In the genomic region with DNA sequence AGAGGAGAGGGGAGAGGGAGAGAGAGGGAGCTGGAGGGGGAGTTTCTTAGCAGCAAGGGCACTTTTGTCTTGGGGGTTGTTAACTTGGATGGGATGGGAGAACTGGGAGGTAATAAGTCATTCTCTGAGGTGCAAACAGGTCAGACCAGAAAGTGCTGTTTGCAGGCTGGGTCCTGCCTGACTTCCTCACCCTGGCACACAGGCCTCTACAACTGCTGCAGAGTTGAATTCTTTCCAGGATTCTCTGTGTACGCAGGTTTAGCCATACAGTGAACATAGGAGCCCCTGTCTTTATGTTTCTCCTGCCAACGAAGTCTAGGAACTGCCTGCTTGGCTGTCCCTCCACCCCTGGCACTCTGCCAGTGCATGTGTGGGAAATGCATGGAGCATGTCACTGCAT, we compare ENCODE assay signal across 12 mouse cellular contexts. TPM values are rescaled to one million over a fixed set of nuclear protein-coding genes. Genes with fewer than 3 reads are reported as not detected.
DNase-seq lines count a peak whose midpoint lies in the region; ATAC-seq and TF ChIP-seq lines count a peak whose summit lies in the region.
"Not testable (repeated sequence)": the region's sequence is repeated elsewhere in the genome, so short reads cannot be mapped to it uniquely, and the experiment has no call there.
"Had no signal": no experiment of that assay in that cellular context is flagged by ENCODE, and none has a peak within 500 bp of the region (broad histone marks: within the 10 kb centered on the region; RNA-seq: fewer than 3 reads in every experiment).

No protein-coding gene starts in this region.

- H3K36me3 ChIP-seq in embryonic facial prominence, embryonic 14.5 days (ENCODE audit: control insufficient read depth, insufficient read depth, low read length); lung, embryonic 14.5 days (ENCODE audit: insufficient read depth); lung, embryonic 16.5 days (ENCODE audit: control insufficient read depth, insufficient read depth, low read length); stomach, embryonic 14.5 days (ENCODE audit: control insufficient read depth, insufficient read depth, low read length); stomach, embryonic 16.5 days (ENCODE audit: control insufficient read depth, insufficient read depth, low read length); stomach, postnatal 0 days (ENCODE audit: control insufficient read depth, insufficient read depth, low read length): not testable (repeated sequence)

- H3K4me3 ChIP-seq in embryonic facial prominence, embryonic 14.5 days (ENCODE audit: low read depth, low read length); lung, embryonic 14.5 days (ENCODE audit: low read depth, low read length); lung, embryonic 16.5 days (ENCODE audit: low read length); stomach, embryonic 14.5 days (ENCODE audit: low read depth, low read length); stomach, embryonic 16.5 days (replicated peaks; ENCODE audit: low read length); stomach, postnatal 0 days (ENCODE audit: low read depth, low read length): not testable (repeated sequence)

- ATAC-seq in embryonic facial prominence, embryonic 14.5 days (ENCODE audit: low read depth) = peak; percentile 84
- ATAC-seq in lung, embryonic 14.5 days (ENCODE audit: insufficient read depth) = peak; percentile 74
- 0 out of 2 replicates have a peak, but pooled peaks have one; percentile 20 for ATAC-seq in lung, embryonic 16.5 days (ENCODE audit: low read depth)
- ATAC-seq in stomach, embryonic 14.5 days (ENCODE audit: insufficient number of reproducible peaks, insufficient read depth, low FRiP score, low read depth) = peak; percentile 23; the same call in 1 of the 2 replicates
- peak; percentile 79; the same call in 1 of the 2 replicates for ATAC-seq in stomach, embryonic 16.5 days (ENCODE audit: insufficient read depth, low FRiP score)
- peak; percentile 71; the same call in 1 of the 2 replicates for ATAC-seq in stomach, postnatal 0 days (ENCODE audit: low FRiP score, low TSS enrichment)

- H3K9me3 ChIP-seq in embryonic facial prominence, embryonic 14.5 days (ENCODE audit: control insufficient read depth, low read length); lung, embryonic 14.5 days (ENCODE audit: low read depth, low read length); lung, embryonic 16.5 days (ENCODE audit: control insufficient read depth, low read length); stomach, embryonic 14.5 days (ENCODE audit: control insufficient read depth, low read depth, low read length); stomach, embryonic 16.5 days (replicated peaks; ENCODE audit: control insufficient read depth, low read length); stomach, postnatal 0 days (ENCODE audit: control insufficient read depth, low read length): not testable (repeated sequence)

- DNase-seq in embryonic facial prominence, embryonic 14.5 days (ENCODE audit: low spot score); lung, embryonic 14.5 days; stomach, postnatal 0 days (ENCODE audit: low spot score): not testable (repeated sequence)

- H3K9ac ChIP-seq in embryonic facial prominence, embryonic 14.5 days (ENCODE audit: low read depth, low read length); lung, embryonic 14.5 days; lung, embryonic 16.5 days (ENCODE audit: low read length); stomach, embryonic 14.5 days (replicated peaks; ENCODE audit: low read depth, low read length); stomach, embryonic 16.5 days (ENCODE audit: low read length); stomach, postnatal 0 days (ENCODE audit: low read length): not testable (repeated sequence)

- H3K27ac ChIP-seq in embryonic facial prominence, embryonic 14.5 days (replicated peaks; ENCODE audit: low read depth, low read length); lung, embryonic 14.5 days (ENCODE audit: low read depth); lung, embryonic 16.5 days (ENCODE audit: low read length); stomach, embryonic 14.5 days (ENCODE audit: low read length); stomach, embryonic 16.5 days (ENCODE audit: low read length); stomach, postnatal 0 days (replicated peaks): not testable (repeated sequence)

- WGBS in embryonic facial prominence, embryonic 14.5 days = no CpG with 5 or more reads among the region's 2 CpGs
- no CpG with 5 or more reads among the region's 2 CpGs for WGBS in lung, embryonic 14.5 days
- WGBS in lung, embryonic 16.5 days = no CpG with 5 or more reads among the region's 2 CpGs
- no CpG with 5 or more reads among the region's 2 CpGs for WGBS in stomach, embryonic 14.5 days
- no CpG with 5 or more reads among the region's 2 CpGs for WGBS in stomach, embryonic 16.5 days
- WGBS in stomach, postnatal 0 days = no CpG with 5 or more reads among the region's 2 CpGs

- H3K4me1 ChIP-seq in embryonic facial prominence, embryonic 14.5 days (ENCODE audit: control insufficient read depth, insufficient read depth, low read length); lung, embryonic 14.5 days (ENCODE audit: insufficient read depth); lung, embryonic 16.5 days (replicated peaks; ENCODE audit: control insufficient read depth, insufficient read depth, low read length); stomach, embryonic 14.5 days (ENCODE audit: control insufficient read depth, insufficient read depth, low read length); stomach, embryonic 16.5 days (ENCODE audit: control insufficient read depth, insufficient read depth, low read length); stomach, postnatal 0 days (replicated peaks; ENCODE audit: control insufficient read depth, insufficient read depth): not testable (repeated sequence)

- TF ChIP-seq CTCF in lung, embryonic 14.5 days (IDR thresholded peaks at IDR 0.05; ENCODE audit: low read depth); stomach, postnatal 0 days (IDR thresholded peaks at IDR 0.05; ENCODE audit: low read depth): not testable (repeated sequence)

- not testable (repeated sequence) for H3K4me2 ChIP-seq in embryonic facial prominence, embryonic 14.5 days (ENCODE audit: low read depth, low read length); lung, embryonic 14.5 days; lung, embryonic 16.5 days (ENCODE audit: low read depth, low read length); stomach, embryonic 14.5 days (replicated peaks; ENCODE audit: low read depth, low read length); stomach, embryonic 16.5 days (ENCODE audit: low read depth, low read length); stomach, postnatal 0 days (replicated peaks; ENCODE audit: low read depth)

- H3K27me3 ChIP-seq in embryonic facial prominence, embryonic 14.5 days (replicated peaks; ENCODE audit: control insufficient read depth, insufficient read depth, low read length); lung, embryonic 14.5 days (ENCODE audit: insufficient read depth, low read length); lung, embryonic 16.5 days (ENCODE audit: control insufficient read depth, insufficient read depth, low read depth, low read length); stomach, embryonic 14.5 days (ENCODE audit: control insufficient read depth, insufficient read depth, low read length); stomach, embryonic 16.5 days (ENCODE audit: control insufficient read depth, insufficient read depth, low read length); stomach, postnatal 0 days (ENCODE audit: control insufficient read depth, insufficient read depth, low read length): not testable (repeated sequence)

- not testable (repeated sequence) for TF ChIP-seq EP300 in stomach, postnatal 0 days (optimal IDR thresholded peaks at IDR 0.05)

RNA-seq across cellular contexts. Expression of a gene that starts 28.9 kb away (rescaled TPM):
- polyA plus RNA-seq in embryonic facial prominence, embryonic 14.5 days (2014; fragmentation: Nextera tagmentation; extraction: Ambion mirVana) = 0.17 TPM in 1 of 2 replicates, not detected in the other
- 2.9 TPM in 1 of 2 replicates, not detected in the other for polyA plus RNA-seq in lung, embryonic 14.5 days (2014; fragmentation: Nextera tagmentation; extraction: Ambion mirVana)
- polyA plus RNA-seq in lung, embryonic 16.5 days (2015; fragmentation: Nextera tagmentation; extraction: Ambion mirVana) = 1.3 TPM in 1 of 2 replicates, not detected in the other
- polyA plus RNA-seq in stomach, embryonic 14.5 days (2014; fragmentation: Nextera tagmentation; extraction: Ambion mirVana) = 2.1 and 2.2 TPM in 2 replicates
- 0.96 and 2.2 TPM in 2 replicates for polyA plus RNA-seq in stomach, embryonic 16.5 days (2015; fragmentation: Nextera tagmentation; extraction: Ambion mirVana)
- 0.67 TPM in 1 of 2 replicates, not detected in the other for polyA plus RNA-seq in stomach, postnatal 0 days (2015; fragmentation: Nextera tagmentation; extraction: Ambion mirVana)
- polyA plus RNA-seq: activated CD4-positive, CD25-positive, alpha-beta regulatory T cell, adult 4 months; brain, embryonic 14.5 days; C2C12; CD4-positive, CD25-positive, alpha-beta regulatory T cell, adult 4 months; G1E; Patski had no signal

RNA-seq across cellular contexts. Expression of a gene that starts 35.2 kb away (rescaled TPM):
- polyA plus RNA-seq in embryonic facial prominence, embryonic 14.5 days (2014; fragmentation: Nextera tagmentation; extraction: Ambion mirVana) = 36.4 and 47.6 TPM in 2 replicates
- 24.1 and 30.4 TPM in 2 replicates for polyA plus RNA-seq in lung, embryonic 14.5 days (2014; fragmentation: Nextera tagmentation; extraction: Ambion mirVana)
- polyA plus RNA-seq in lung, embryonic 16.5 days (2015; fragmentation: Nextera tagmentation; extraction: Ambion mirVana) = 88.7 and 100 TPM in 2 replicates
- 34.9 and 43.0 TPM in 2 replicates for polyA plus RNA-seq in stomach, embryonic 14.5 days (2014; fragmentation: Nextera tagmentation; extraction: Ambion mirVana)
- polyA plus RNA-seq in stomach, embryonic 16.5 days (2015; fragmentation: Nextera tagmentation; extraction: Ambion mirVana) = 53.2 and 61.1 TPM in 2 replicates
- 97.2 and 127 TPM in 2 replicates for polyA plus RNA-seq in stomach, postnatal 0 days (2015; fragmentation: Nextera tagmentation; extraction: Ambion mirVana)
- polyA plus RNA-seq: activated CD4-positive, CD25-positive, alpha-beta regulatory T cell, adult 4 months; CD4-positive, CD25-positive, alpha-beta regulatory T cell, adult 4 months; G1E; Patski had no signal

RNA-seq across cellular contexts. Expression of a gene that starts 59.7 kb away (rescaled TPM):
- 29.8 and 31.2 TPM in 2 replicates for polyA plus RNA-seq in embryonic facial prominence, embryonic 14.5 days (2014; fragmentation: Nextera tagmentation; extraction: Ambion mirVana)
- 23.6 and 24.2 TPM in 2 replicates for polyA plus RNA-seq in lung, embryonic 14.5 days (2014; fragmentation: Nextera tagmentation; extraction: Ambion mirVana)
- 33.1 and 46.1 TPM in 2 replicates for polyA plus RNA-seq in lung, embryonic 16.5 days (2015; fragmentation: Nextera tagmentation; extraction: Ambion mirVana)
- 35.6 and 55.3 TPM in 2 replicates for polyA plus RNA-seq in stomach, embryonic 14.5 days (2014; fragmentation: Nextera tagmentation; extraction: Ambion mirVana)
- 51.4 and 77.4 TPM in 2 replicates for polyA plus RNA-seq in stomach, embryonic 16.5 days (2015; fragmentation: Nextera tagmentation; extraction: Ambion mirVana)
- 53.8 and 62.7 TPM in 2 replicates for polyA plus RNA-seq in stomach, postnatal 0 days (2015; fragmentation: Nextera tagmentation; extraction: Ambion mirVana)

Comparison
In these comparisons a context has a peak if more than half of its experiments do, and no peak if none do; other contexts are left out.
1. ATAC-seq: peak in every context shown above with its lines; median percentile 84 in embryonic facial prominence, embryonic 14.5 days; 79 in stomach, embryonic 16.5 days; 74 in lung, embryonic 14.5 days; 71 in stomach, postnatal 0 days; 23 in stomach, embryonic 14.5 days; 20 in lung, embryonic 16.5 days.